Mouse (Mus musculus): Measurements from ENCODE around the gene Phf21a.
"Not testable (repeated sequence)": the region's sequence is repeated elsewhere in the genome, so short reads cannot be mapped to it uniquely, and the experiment has no call there.

Gene Phf21a

DNA sequence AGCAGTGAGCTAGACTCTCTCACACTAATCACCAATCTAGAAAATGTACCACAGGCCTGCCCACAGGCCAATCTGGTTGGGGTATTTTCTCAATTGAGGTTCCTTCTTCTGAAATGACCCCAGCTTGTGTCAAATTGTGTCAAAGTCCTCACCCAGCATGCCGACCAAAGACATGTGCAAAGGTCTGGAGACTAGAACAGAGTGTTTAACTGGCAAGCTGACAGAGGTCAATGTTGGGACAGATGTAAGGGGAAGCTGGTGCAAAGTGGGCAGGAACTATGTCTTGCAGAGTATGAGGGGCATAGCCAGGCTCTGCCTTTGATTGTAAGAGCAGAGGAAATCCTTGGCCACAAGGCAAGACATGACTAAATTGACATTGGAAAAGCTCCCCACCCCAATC lies 7.2 kb upstream of the Phf21a start:
- DNase-seq, result no peak

DNA sequence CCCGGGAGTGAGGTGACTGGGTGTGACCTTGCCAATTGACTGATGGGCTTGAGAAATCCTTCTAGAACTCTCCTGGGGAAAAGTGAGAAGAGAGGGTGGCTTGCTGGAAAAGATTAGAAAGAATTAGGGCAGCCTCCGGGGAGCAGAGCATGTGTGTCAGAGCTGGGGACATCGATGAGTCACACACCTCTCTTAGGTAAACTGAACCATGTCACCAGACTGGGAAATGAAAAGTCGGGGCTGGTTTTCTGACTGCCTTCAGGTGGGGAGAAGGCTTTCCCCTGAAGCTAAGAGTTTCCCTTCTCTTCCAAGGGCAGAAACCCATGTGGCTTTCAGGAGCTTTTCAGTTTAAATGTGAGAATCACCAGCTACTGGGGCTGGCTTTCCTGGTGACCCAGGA lies 5.9 kb upstream of the Phf21a start:
- no peak for DNase-seq

DNA sequence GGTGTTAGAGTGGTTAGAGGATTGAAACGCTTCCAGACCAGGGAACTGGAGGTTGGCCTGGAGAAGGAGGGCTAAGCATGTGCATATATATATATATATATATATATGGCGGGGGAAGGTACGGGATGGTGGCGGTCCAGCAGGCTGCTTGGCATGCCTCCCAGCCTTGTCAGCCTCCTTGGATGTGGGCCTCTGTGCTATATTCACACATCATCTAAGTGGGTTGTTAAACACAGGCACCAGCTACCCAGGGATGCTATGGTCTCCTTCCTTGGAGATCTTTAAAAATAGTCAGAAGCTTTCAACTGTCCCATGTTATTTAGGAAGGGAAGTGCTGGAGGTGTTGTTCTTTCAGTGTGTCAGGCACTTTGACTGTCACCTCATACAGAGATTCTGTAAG lies 3.1 kb upstream of the Phf21a start:
- DNase-seq, result no peak

DNA sequence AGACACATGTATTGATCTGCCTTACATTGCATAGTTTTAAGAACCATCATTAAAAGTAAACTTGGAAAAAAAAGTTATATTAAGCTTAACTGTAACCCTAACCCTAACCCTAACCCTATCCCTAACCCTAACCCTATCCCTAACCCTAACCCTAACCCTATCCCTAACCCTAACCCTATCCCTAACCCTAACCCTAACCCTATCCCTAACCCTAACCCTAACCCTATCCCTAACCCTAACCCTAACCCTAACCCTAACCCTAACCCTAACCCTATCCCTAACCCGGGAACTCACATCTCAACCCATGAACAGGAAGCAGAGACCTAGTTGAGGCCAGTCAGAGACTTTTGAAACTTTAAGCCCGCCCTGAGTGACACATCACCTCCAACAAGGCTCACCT lies 586 bp downstream of the Phf21a start:
- not testable (repeated sequence) for DNase-seq

DNA sequence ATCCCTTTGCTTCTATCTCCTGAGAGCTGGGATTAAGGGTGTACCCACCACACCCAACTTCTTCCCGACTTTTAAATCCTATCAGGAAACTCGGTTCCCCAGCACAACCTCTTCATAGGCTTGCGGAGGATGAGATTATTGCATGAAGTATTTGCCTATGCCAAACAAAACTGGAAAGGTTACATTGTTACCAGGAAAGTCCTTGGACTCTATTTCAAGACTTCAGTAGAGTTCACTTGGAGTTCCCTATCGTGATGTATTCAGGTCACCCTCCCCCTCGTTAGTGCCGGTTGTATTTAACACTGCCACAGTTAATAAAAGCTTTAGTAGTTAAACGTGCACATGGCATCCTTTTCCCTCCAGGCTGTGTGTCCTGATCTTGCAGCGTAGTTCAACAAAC lies 1.2 kb downstream of the Phf21a start:
- DNase-seq, result peak; percentile 9

DNA sequence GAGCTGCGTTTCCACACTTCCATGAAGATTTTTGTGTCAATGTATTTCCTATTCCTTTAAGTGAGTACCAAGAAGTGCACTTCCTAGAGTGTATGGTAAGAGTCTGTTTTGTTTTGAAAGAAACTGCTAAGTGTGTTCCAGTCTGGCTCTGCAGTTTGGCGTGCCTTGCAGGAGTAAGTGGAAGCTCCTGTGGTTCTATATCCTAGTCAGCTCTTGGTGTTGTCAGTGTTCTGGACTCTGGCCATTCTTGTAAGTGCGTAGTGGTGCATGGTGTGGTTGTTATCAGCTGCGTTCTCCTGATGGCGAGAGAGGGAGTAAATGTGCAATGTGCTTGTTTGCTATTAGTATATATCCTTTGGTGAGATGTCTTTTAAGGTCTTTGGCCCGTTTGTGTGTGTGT lies 7.9 kb downstream of the Phf21a start:
- DNase-seq, result peak; percentile 17

DNA sequence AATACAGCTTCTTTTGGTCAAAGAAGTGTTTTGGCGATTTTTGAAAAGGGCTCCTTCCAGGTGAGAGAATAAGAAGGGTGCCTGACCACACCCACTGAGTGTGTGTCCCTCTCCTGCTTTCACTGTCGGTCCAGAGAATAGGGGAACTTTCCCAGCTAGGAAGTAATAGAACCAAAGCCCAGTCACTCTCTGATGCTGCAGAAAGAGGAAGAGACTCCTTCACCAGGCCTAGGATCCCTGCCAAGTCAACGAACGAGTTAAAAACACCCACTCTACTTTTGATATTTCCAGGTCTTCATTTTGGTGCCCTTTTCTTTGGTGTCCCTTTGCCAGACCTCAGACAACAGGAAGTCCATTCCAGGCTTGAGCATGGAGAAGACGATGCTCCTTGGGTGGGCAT lies 31.6 kb downstream of the Phf21a start:
- DNase-seq, result no peak

DNA sequence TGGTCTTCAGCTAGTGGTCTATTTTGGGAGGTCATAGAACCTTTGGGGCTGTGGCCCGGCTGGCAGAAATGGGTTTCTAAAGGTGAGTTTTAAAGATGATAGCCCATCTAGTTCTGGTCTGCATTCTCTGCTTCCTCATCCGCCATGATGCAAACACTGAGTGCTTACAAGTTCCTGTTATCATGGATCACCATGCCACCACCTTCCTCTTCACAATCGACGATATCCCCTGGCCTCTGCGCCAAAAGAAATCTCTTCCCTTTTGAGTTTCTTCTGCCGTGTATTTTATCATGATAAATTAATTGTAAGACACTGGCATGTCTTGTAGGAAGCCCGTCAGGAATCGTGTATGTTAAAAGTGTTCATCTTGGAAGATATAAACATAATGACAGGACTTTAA lies 32.4 kb downstream of the Phf21a start:
- DNase-seq, result no peak

DNA sequence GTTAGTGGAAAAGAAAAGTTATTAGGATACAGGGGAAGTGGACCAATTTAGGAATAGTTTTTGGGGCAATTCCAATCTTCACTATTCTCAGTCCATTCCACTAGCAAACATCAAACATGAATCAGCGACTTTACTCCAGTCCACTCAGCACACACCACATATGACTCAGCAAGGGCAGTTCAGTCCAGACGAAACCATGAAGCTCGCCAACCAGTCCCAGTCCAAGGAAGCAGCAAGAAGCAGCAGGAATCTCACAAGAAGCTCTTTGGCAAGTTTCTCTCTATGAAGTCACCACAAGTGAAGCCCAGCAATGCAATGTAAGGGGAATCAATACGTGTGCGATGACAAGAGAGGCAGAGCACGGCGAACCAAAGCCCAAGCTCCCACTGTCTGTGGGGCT lies 37.2 kb downstream of the Phf21a start:
- no peak for DNase-seq

DNA sequence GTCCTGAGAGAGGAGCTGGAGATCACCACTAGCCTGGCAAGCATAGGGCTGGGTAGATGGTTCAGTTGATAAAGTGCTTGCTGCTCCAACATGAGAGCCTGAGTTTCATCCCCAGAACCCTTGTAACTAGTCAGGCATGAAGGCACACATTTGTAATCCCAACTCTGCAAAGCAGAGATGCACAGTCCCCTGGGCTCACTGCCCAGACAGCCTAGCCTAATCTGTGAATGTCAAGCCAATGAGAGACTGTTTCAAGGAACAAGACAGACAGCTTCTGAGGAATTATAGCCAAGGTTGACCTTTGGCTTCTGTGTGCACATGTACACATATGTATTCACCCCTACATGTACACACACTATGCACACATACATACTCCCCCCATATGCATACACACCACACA lies 45.8 kb downstream of the Phf21a start:
- DNase-seq, result peak; percentile 10

DNA sequence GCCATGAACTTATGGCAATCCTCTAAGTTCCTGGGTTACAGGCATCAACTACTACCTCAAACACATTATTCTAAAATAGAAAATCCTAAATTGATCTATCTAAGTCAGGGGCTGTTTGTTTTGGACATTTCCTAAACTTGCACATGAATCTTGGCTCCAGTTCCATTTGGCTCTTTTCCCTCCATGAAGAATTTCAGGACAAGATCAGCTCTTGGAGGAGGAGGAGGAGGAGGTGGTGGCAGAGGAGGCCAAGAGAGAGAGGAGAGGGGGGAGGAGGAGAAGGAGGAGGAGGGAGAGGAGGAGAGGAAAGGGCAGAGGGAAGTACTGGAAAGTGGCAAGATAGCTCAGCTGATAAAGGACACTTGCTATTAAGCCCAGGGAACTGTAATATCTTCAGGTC lies 46.4 kb downstream of the Phf21a start:
- DNase-seq, result peak; percentile 46

DNA sequence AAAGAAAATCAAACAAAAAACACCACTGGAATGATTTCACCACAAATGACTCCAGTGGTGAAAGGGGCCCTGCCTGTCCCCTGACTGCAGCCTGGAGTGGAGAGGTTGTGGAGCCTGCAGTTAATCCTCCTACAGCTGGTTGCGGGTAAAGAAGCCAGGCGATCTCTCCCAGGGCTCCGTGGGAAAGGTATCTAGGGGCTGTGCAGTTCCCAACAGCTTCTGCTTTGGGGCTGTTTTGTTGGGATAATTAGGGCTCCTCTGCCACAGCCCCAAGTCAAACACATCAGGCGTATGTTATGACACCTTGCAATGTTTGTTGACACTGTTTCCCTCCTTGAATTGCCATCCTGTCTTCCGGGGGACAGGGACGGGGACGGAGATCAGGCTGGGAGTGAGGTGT lies 47.5 kb downstream of the Phf21a start:
- no peak for DNase-seq

DNA sequence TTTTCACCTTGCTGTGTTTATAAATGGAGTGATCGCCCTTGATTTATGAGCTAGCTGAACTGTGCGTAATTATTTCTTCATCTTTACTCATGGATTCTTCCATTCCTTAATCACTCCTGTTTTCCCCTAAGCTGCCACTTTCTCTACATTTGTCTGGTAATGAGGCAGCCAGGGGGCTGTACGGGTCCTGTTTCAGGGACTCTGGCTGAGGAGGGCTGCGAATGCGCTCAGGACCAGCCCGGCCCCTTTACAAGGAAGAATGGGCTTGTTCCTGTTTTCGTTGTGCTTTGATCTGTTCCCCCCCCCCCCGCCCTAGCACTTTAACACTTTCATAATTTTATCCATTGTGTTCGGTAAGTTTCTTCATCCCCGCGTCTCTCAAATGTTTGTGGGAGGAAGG lies 48.2 kb downstream of the Phf21a start:
- DNase-seq, result no peak

DNA sequence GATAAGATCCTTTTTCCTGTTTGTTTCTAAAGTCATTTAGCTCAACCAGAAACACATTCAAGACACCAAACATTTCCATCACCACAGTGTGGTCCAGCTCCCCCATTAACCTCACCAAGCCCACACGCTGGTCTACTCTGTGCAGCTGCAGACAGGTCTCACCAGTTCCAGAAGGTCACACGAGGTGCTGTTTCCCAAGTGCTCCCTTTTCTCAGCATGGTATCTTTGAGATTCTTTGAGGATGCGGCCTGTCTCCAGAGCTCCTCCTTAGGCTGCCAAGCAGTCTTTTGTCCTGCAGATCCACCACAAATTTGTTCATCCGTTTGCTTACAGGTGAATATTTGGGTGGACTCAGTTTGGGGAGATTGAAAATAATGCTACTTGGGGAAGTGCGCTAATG lies 51.0 kb downstream of the Phf21a start:
- DNase-seq, result no peak

DNA sequence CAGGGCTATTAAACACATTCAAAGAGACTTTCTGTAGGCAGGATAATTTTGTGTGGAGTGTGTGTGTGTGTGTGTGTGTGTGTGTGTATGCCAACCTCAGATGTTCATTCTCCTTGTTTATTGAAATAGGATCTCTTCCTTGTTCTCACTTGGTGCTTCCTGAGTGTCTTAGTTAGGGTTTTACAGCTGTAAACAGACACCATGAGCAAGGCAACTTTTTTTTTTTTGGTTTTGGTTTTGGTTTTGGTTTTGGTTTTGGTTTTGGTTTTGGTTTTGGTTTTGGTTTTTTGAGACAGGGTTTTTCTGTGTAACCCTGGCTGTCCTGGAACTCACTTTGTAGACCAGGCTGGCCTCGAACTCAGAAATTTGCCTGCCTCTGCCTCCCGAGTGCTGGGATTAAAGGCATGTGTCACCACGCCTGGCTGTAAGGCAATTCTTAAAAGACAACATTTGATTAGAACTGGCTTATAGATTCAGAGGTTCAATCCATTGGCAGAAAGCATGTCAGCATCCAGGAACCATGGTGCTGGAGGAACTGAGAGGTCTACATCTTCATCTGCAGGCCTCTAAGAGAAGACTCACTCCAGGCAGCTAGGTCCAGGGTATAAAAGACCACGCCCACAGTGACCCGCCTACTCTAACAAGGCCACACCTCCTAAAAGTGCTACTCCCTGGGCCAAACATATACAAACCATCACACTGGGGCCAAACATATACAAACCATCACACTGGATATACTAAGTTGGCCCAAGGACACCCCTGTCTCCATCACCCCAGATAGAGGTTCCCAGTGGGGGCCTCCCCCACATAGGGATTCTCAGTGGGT lies 55.2 kb downstream of the Phf21a start:
- not testable (repeated sequence) for DNase-seq

DNA sequence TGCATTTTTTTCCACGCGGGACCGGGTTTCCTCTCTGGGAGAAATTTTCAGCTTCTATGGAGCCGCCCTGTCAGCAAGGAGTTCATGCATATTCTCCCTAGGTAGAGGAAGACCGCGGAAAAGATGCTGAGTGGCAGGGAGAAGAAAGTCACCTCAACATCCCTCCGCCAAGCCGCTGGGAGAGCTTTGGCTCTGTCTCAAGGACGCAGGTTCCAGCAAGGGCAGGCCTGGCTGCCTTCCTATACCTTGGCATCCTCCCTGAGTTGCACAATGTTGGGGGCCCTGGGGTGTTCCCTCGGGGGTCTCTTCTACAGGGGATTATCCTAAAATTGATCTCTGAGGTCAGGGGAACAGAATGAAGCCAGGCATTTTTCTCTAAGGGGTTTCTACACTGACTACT lies 71.4 kb downstream of the Phf21a start:
- no peak for DNase-seq

DNA sequence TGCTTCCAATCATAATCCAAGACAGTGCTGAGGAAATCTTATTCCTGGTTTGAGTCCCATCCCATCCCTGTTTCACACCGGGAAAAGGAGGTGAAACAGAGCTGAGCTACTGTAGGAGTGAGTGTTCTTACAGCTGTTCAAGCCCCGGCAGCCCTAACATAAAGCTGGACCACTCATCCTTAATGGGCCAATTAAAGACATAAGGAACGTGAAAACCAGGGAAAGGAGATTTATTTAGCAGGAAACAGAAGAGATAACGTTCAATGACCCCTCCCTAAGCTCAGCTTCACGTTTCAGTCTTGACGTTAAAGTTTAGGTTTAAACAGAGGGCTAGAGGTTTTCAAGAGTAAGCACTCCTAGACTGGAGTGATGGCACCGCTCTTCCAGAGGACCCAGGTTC lies 74.0 kb downstream of the Phf21a start:
- DNase-seq, result no peak

DNA sequence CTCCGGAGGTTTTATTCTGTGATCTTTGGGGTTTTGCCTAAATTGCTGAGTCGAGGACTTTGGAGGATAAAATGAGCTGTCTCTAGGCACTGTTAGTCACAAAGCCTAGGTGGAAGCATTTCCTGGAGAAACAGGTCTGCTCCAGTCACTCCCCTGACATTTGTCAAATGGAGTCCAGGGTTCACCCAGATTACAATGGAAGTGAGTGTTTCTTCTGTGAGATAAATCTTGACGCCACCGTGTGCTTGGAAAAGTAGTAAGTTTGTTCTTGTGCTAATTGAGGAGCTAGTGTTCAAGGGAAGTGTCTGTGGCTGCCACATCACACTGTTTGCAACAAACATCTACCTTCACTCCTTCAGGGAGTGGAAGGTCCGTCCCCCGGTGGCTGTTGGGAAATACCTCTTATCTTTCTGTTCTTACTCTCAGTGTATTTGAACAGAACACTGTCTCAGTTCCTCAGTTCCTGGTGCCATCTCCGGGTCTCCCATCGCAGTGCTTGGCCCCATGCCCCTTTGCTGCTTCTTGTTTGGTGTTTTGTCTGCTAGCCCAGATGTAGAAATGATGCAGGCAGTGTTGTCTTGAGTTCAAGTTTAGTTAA lies 78.2 kb downstream of the Phf21a start:
- no peak for DNase-seq

DNA sequence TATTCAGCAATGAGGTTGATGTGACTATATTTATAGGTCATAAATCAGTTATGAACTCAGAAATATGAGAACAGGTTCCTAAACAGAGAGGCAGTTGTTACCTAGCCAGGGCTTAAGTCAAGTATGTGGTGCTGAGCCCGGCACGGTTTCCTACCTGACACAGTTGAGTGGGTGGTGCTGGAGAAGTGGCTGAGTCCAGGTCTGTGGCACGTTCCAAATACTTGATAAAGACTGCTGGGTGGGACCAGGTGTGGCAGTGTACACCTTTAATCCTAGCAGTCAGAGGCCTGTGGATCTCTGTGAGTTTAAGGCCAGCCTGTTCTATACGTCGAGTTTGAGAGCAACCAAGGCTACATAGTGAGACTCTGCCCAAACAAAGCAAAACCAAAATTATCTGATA lies 79.4 kb downstream of the Phf21a start:
- no peak for DNase-seq

DNA sequence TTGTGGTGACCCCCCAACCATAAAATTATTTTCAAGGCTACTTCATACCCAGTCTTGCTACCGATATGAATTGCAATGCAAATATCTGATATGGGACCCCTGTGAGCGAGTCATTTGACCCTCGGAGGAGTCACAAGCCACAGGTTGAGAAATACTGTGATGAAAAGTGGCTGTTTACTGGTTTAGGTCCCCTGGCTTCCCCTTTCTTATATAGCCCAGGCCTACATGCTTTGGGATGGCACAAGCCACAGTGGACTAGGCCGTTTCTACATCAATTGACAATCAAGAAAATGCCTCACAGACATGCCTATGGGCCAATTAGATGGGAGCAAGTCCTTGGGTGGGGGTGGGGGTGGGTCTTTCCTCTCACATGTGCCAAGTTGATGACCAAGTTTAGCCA lies 80.3 kb downstream of the Phf21a start:
- no peak for DNase-seq

DNA sequence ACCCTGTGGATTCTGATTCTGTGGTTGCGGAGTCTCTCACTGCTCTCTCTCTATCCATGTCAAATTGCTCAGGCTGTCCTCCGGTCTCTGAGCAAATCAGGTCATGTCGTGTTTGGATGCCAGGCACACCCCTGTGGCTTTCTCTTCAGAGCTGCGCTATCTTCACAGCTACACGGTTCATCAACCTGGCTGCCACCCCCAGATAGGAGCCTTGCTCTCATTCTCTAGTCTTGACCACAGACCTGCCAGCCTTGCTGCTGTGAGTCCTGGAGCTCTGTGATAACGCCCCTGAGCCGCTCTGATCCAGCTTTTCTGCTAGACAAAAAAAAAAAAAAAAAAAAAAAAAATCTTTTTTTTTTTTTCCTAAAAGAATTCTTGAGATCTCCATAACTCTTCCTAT lies 81.3 kb downstream of the Phf21a start:
- no peak for DNase-seq

DNA sequence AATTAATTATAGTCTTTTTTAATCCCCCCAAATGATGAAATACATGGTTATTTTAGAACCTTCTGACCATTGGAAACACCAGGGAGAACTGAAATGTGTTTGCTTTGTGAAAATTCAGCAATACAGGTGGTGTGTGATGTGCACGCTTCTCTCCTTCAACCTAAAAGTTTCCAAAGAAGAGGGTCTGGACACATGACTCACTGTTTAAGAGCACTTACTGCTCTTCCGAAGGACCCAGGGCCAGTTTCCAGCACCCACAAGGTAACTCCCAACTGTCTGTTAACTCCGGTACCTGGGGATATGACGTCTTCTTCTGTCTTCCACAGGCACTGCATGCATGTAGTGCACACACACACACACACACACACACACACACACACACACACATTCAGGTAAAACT lies 82.1 kb downstream of the Phf21a start:
- DNase-seq, result no peak

DNA sequence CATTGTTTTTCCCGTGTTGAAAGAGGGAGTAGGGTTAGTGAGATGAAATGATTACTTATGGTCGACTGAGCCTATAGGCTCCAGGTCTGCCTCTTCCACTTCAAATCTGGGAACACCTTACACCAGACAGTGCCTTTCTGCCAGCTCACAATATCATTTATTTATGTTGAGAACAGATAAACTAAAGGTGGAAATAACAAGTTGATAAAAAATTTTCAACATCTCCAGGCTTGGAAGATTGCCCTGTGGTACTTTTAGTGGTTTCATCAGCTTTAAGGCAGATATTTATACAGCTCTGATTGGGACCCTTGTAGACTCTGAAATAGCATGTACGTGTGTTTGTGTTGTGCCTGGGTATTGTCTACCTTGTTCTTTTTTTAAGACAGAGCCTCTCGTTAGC lies 83.4 kb downstream of the Phf21a start:
- no peak for DNase-seq

DNA sequence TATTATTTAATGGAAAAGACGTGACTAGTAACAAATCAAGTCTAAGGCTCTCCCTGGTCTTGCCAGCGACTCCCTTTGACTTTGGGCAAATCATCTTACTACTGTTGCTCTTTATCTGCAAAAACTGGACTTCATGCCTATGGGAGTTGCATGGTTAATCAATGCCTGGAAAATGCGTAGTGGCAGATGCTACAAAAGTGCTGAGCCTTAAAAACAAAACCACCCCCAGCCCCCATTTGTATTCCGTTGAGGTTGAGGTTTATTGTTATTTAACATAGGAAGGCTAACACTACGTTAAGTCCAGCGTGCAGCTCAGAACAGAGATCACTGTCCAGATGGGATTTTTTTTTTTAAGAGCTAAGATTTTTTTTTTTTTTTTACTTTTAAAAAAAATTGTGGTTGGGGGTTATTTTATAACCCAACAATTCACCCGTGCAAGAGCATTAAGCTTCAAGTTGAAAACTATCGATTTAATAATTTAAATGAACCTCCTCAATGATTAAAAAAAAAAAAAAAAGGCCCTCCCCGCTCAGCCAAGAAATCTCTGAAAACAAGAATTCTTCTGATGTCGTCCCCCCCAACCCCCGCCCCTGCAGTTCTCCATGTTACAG lies 89.3 kb downstream of the Phf21a start:
- no peak for DNase-seq
